Mouse (Mus musculus) C2C12 (cell line): Measurements from ENCODE around the gene Otulin. TPM values are rescaled to one million over a fixed set of nuclear protein-coding genes. Genes with fewer than 3 reads are reported as not detected.

ENCODE experiments used
- H3K27me3 ChIP-seq: one replicate; pipeline ENCODE4 v1.6.1; 2011; ENCODE audit not compliant: control insufficient read depth, insufficient read depth, insufficient read length
- H3K36me3 ChIP-seq: one replicate; pipeline ENCODE4 v1.6.1; 2011; ENCODE audit not compliant: control insufficient read depth, insufficient read depth
- H3K4me3 ChIP-seq: one replicate; pipeline ENCODE4 v1.5.1; 2011; ENCODE audit warnings: mild to moderate bottlenecking, control low read depth; ENCODE audit not compliant: poor library complexity, insufficient read depth, severe bottlenecking
- H3K79me2 ChIP-seq: one replicate; pipeline ENCODE4 v1.6.1; 2011; ENCODE audit not compliant: control insufficient read depth, insufficient read depth
- H3K79me3 ChIP-seq: one replicate; pipeline ENCODE4 v1.6.1; 2011; ENCODE audit warnings: low read depth, control low read depth
- H3ac ChIP-seq: one replicate; pipeline ENCODE3; 2011; ENCODE audit warnings: low read depth; ENCODE audit not compliant: control insufficient read depth, insufficient read length
- CEBPB ChIP-seq: IDR thresholded peaks from one replicate; pipeline ENCODE4 v1.6.1; 2011; ENCODE audit warnings: low read depth, mild to moderate bottlenecking, control low read depth, moderate library complexity
- CTCF ChIP-seq: IDR thresholded peaks from one replicate; pipeline ENCODE4 v1.5.1; 2011; ENCODE audit not compliant: control insufficient read depth, insufficient read depth, insufficient read length
- FOSL1 ChIP-seq: IDR thresholded peaks from one replicate; pipeline ENCODE4 v1.8.0; 2011; ENCODE audit warnings: mild to moderate bottlenecking, low read length; ENCODE audit not compliant: poor library complexity, insufficient read depth, severe bottlenecking
- MAX ChIP-seq: IDR thresholded peaks from one replicate; pipeline ENCODE4 v1.6.1; 2011; ENCODE audit warnings: mild to moderate bottlenecking, control low read depth
- MYOD1 ChIP-seq: IDR thresholded peaks from one replicate; pipeline ENCODE4 v1.6.1; 2011; ENCODE audit warnings: low read depth; ENCODE audit not compliant: control insufficient read depth, insufficient read length
- MYOG ChIP-seq: IDR thresholded peaks from one replicate; pipeline ENCODE4 v1.6.1; 2011; ENCODE audit not compliant: control insufficient read depth, insufficient read length; ENCODE audit errors: extremely low read depth
- USF1 ChIP-seq: IDR thresholded peaks from one replicate; pipeline ENCODE4 v1.6.1; 2011; ENCODE audit warnings: low read depth, mild to moderate bottlenecking, control low read depth, moderate library complexity
- polyA plus RNA-seq: library from polyadenylated mRNA; unstranded; fragments of >200 nt; fragmentation: generic; extraction: Trizol; gene quantifications from one replicate; pipeline ENCODE4 v1.2.1, GENCODE M21; 2012; ENCODE audit warnings: missing spikeins

Otulin gene
- polyA plus RNA-seq, 1 experiment, result 48.8 TPM

DNA sequence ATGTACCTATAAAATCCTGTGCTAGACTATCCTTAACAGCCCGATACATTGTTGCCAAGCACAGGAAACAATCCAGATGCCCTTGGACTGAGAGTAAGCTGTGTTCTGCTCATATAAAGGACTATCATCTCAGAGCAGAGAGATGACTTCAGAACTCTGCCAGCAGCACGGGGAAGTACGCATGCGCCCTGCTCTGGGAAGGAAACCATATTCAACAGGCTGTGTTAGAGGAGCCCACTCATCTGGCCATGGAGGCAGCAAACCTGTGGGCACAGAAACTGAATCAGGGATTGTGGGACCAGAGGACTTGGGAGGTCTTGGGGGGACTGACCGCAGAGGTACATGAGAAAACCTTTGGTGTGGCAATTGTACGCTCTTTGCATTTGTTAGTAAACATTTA lies 31.2 kb upstream of the Otulin start:
- no peaks in the 10 kb centered on the region for H3K79me3 ChIP-seq
- H3K4me3 ChIP-seq, result no peak overlapping the region
- no peaks in the 10 kb centered on the region for H3K36me3 ChIP-seq
- no peaks in the 10 kb centered on the region for H3K79me2 ChIP-seq
- TF ChIP-seq USF1 (no peak), MYOG (no peak), MAX (no peak), FOSL1 (no peak), MYOD1 (no peak), CTCF (no peak), CEBPB (no peak)
- no peak overlapping the region for H3ac ChIP-seq
- peaks cover 4% of the 10 kb centered on the region for H3K27me3 ChIP-seq

DNA sequence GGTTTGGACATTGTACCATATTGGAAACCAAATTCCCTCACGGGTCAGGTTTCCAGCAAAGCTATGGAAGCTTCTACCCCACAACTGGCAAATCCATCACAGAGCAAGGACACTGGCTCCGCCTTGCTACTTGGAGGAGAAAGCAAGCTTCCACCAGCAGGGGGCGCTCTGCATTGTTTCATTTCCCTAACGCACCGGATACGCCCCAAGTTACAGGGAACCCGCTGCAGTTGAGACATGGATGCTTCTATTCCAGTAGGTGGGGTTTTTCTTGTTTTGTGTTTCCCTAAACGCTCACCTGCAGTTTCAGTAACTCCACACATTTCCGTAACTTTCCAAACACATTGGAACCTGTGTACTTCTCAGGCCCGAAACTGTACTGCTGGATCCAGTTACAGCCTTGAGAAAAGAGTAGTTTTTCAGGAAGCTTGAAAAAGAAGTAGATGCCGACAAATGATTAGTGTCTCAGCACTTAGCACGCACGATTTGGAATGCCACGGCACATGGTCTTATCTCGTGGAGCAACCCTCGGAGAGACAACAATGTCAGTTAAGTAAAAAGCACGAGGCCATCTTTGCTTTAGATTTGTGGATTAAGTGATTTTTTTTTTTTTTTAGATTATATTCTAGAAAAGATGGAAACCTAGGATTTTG lies 29.2 kb upstream of the Otulin start:
- Histone ChIP-seq H3K79me2 (no peaks in the 10 kb centered on the region), H3K4me3 (no peak overlapping the region), H3K27me3 (peaks cover 5% of the 10 kb centered on the region), H3ac (no peak overlapping the region), H3K79me3 (no peaks in the 10 kb centered on the region), H3K36me3 (no peaks in the 10 kb centered on the region)
- TF ChIP-seq MYOD1 (no peak), CEBPB (no peak), CTCF (peak; percentile 77), FOSL1 (no peak), MAX (no peak), USF1 (no peak)

DNA sequence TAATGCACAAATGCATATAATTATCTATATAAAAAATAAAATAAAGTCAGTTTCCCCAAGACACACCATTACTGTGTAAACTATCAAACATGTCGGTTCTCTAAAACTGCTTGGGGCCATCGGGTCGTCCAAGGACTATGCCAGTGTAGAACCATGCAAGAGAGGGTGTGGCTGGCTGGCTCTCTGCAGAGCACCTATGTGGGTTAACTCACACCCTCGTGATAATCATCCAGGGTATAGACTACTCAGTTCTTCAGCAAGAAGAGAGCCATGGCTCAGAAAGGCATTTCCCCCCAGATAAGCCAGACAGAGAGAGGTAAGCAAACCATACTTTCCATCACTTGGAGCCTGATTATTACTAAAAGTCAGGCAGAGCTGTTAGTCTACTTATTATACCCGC lies 28.6 kb upstream of the Otulin start:
- no peaks in the 10 kb centered on the region for H3K79me3 ChIP-seq
- H3K79me2 ChIP-seq, result no peaks in the 10 kb centered on the region
- H3K36me3 ChIP-seq, result no peaks in the 10 kb centered on the region
- TF ChIP-seq MYOG (no peak), CEBPB (no peak), FOSL1 (no peak)
- peaks cover 5% of the 10 kb centered on the region for H3K27me3 ChIP-seq
- no peak overlapping the region for H3K4me3 ChIP-seq
- H3ac ChIP-seq, result no peak overlapping the region

DNA sequence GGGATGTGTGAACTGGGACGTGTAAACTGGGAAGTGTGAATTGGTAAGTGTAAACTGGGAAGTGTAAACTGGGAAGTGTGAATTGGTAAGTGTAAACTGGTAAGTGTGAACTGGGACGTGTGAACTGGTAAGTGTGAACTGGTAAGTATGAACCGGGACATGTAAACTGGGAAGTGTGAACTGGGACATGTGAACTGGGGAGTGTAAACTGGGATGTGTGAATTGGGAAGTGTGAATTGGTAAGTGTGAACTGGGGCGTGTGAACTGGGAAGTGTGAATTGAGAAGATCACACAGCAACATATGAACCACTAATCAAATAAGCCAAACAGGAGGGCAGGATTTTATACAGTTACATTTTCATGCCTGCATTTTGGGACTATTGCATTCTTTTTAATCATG lies 27.9 kb upstream of the Otulin start:
- H3K36me3 ChIP-seq, result no peaks in the 10 kb centered on the region
- H3K79me2 ChIP-seq, result no peaks in the 10 kb centered on the region
- H3K27me3 ChIP-seq, result peaks cover 5% of the 10 kb centered on the region
- no peak overlapping the region for H3K4me3 ChIP-seq
- no peak for TF ChIP-seq MYOD1
- TF ChIP-seq USF1, result no peak
- TF ChIP-seq CEBPB, result no peak
- no peak for TF ChIP-seq CTCF
- no peak overlapping the region for H3ac ChIP-seq
- H3K79me3 ChIP-seq, result no peaks in the 10 kb centered on the region

DNA sequence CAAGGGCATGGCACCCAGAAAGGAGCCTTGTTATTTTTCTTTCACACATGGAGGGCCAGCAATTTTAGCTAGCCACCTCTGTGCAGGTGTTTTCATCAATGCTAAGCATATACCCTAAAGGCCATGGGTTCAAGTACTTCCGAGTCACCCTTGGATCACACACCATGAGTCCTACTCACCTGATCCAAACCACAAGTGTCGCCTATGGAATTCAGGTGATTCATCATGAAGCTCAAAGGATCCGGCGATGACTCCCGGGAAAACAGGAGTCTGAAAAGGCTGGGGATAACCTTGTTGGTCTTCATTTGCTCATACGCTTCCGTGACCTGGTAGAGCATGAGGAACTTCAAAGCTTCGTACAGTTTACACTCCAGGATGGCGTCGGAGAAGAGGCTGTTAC lies 27.4 kb upstream of the Otulin start:
- Histone ChIP-seq H3ac (no peak overlapping the region), H3K36me3 (no peaks in the 10 kb centered on the region), H3K79me3 (no peaks in the 10 kb centered on the region), H3K79me2 (no peaks in the 10 kb centered on the region), H3K27me3 (peaks cover 5% of the 10 kb centered on the region), H3K4me3 (no peak overlapping the region)
- TF ChIP-seq FOSL1, result no peak
- TF ChIP-seq USF1, result no peak
- TF ChIP-seq CEBPB, result no peak
- no peak for TF ChIP-seq MYOD1
- TF ChIP-seq CTCF, result no peak
- TF ChIP-seq MAX, result no peak
- no peak for TF ChIP-seq MYOG

DNA sequence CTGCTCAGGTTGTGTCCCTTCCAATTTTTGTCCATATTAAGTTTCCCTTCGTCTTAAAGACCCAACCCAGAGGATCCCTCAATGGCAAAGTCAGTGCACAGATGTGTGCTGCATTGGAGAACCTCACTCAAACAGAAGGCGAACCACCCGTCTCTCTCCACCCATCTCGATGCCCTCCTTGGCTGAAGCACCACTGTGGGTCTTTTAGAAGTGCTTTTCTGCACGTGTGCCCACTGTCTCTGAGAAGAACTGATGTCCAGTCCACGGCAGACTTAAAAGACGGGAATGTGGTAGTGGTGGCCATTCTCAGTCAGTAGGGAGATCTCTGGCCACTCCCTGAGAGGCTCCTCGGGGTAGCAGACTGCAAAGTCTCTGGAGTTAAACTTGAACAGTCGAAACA lies 26.1 kb upstream of the Otulin start:
- Histone ChIP-seq H3ac (no peak overlapping the region), H3K27me3 (peaks cover 5% of the 10 kb centered on the region), H3K79me2 (no peaks in the 10 kb centered on the region), H3K79me3 (no peaks in the 10 kb centered on the region), H3K4me3 (no peak overlapping the region), H3K36me3 (no peaks in the 10 kb centered on the region)
- no peak for TF ChIP-seq USF1
- TF ChIP-seq CTCF, result no peak
- TF ChIP-seq FOSL1, result no peak
- no peak for TF ChIP-seq CEBPB
- TF ChIP-seq MYOG, result no peak
- no peak for TF ChIP-seq MYOD1
- TF ChIP-seq MAX, result no peak
